Mouse (Mus musculus) CH12.LX (cell line): ENCODE measurements around the gene Adamtsl1. TPM values are rescaled to one million over a fixed set of nuclear protein-coding genes. Genes with fewer than 3 reads are reported as not detected.

Experiments
- DNase-seq: peaks from one replicate; pipeline ENCODE4 v3.0.0-alpha.2; 2013; ENCODE audit errors: extremely low read depth
- H3K27ac ChIP-seq: 2 replicates; pipeline ENCODE4 v1.5.1; 2012; ENCODE audit warnings: low read depth, mild to moderate bottlenecking, control low read depth, moderate library complexity; ENCODE audit not compliant: insufficient read depth
- H3K27me3 ChIP-seq: replicated peaks from 2 replicates; pipeline ENCODE3; 2012; ENCODE audit warnings: inconsistent platforms
- H3K36me3 ChIP-seq, 2 experiments: replicated peaks in 1 of 2; 2 replicates each; pipeline versions ENCODE3 to v1.6.1; 2012; ENCODE audit warnings: inconsistent platforms in 1 of 2, low read length in 1 of 2, mild to moderate bottlenecking in 1 of 2, mixed read lengths in 1 of 2, moderate library complexity in 1 of 2; ENCODE audit not compliant: control insufficient read depth in 1 of 2, insufficient read depth in 1 of 2
- H3K4me1 ChIP-seq, 2 experiments: 2 replicates each; pipeline ENCODE4 v1.6.1; 2012; ENCODE audit warnings: inconsistent platforms in 1 of 2, moderate library complexity in 1 of 2; ENCODE audit not compliant: insufficient read depth in 2 of 2, control insufficient read depth in 1 of 2
- H3K4me2 ChIP-seq: 2 replicates; pipeline ENCODE4 v1.6.1; 2012; ENCODE audit warnings: low read depth, mild to moderate bottlenecking, control low read depth; ENCODE audit not compliant: poor library complexity, insufficient read depth, severe bottlenecking
- H3K4me3 ChIP-seq, 3 experiments: fragments of 150-350 bp in 1 of 3; sonication (generic) in 1 of 3; replicated peaks in 1 of 3; 2 replicates each; pipeline versions ENCODE3 to v1.5.1; 2011 to 2012; ENCODE audit warnings: low read depth in 2 of 3, low read length in 2 of 3, mild to moderate bottlenecking in 2 of 3, moderate library complexity in 2 of 3, control low read depth in 1 of 3, improper control_type of control experiment in 1 of 3, inconsistent platforms in 1 of 3, mixed read lengths in 1 of 3; ENCODE audit not compliant: poor library complexity in 1 of 3
- H3K79me2 ChIP-seq: replicated peaks from 2 replicates; pipeline ENCODE4 v1.6.1; 2012; ENCODE audit warnings: mild to moderate bottlenecking, moderate library complexity; ENCODE audit not compliant: control insufficient read depth, poor library complexity, insufficient read depth, severe bottlenecking; ENCODE audit errors: extremely low read depth
- H3K9ac ChIP-seq: 2 replicates; pipeline ENCODE4 v1.6.1; 2012; ENCODE audit warnings: low read depth, mild to moderate bottlenecking, control low read depth, moderate library complexity; ENCODE audit not compliant: insufficient read depth
- H3K9me3 ChIP-seq: replicated peaks from 2 replicates; pipeline ENCODE3; 2012; ENCODE audit warnings: low read length, inconsistent platforms, mixed read lengths
- BHLHE40 ChIP-seq: IDR thresholded peaks from 2 replicates; pipeline ENCODE4 v1.6.1; 2011; ENCODE audit warnings: mild to moderate bottlenecking, low read depth, low read length, improper control_type of control experiment
- CHD1 ChIP-seq: IDR thresholded peaks from 2 replicates; pipeline ENCODE4 v1.6.1; 2012; ENCODE audit warnings: low read depth, low read length, improper control_type of control experiment, inconsistent platforms
- CHD2 ChIP-seq: IDR thresholded peaks from 2 replicates; pipeline ENCODE4 v1.6.1; 2011; ENCODE audit warnings: low read length, improper control_type of control experiment
- CTCF ChIP-seq, 2 experiments: IDR thresholded peaks in 1 of 2; conservative IDR thresholded peaks in 1 of 2; 2 replicates each; pipeline ENCODE4 v1.5.1; 2011 to 2012; ENCODE audit warnings: low read depth in 2 of 2, low read length in 2 of 2, improper control_type of control experiment in 1 of 2, inconsistent platforms in 1 of 2, mild to moderate bottlenecking in 1 of 2, moderate library complexity in 1 of 2
- E2F4 ChIP-seq: IDR thresholded peaks from 2 replicates; pipeline ENCODE4 v1.6.1; 2011; ENCODE audit warnings: low read depth, low read length, improper control_type of control experiment; ENCODE audit not compliant: insufficient replicate concordance
- ETS1 ChIP-seq: conservative IDR thresholded peaks from 2 replicates; pipeline ENCODE4 v1.6.1; 2012; ENCODE audit warnings: low read depth, mild to moderate bottlenecking, inconsistent platforms, low read length, improper control_type of control experiment, moderate library complexity
- JUN ChIP-seq: IDR thresholded peaks from 2 replicates; pipeline ENCODE4 v1.6.1; 2011; ENCODE audit warnings: low read depth, mild to moderate bottlenecking, low read length, improper control_type of control experiment, moderate library complexity; ENCODE audit not compliant: insufficient read depth
- JUND ChIP-seq: conservative IDR thresholded peaks from 2 replicates; pipeline ENCODE4 v1.6.1; 2011; ENCODE audit warnings: low read depth, low read length, improper control_type of control experiment
- KAT2A ChIP-seq: IDR thresholded peaks from 2 replicates; pipeline ENCODE4 v1.6.1; 2012; ENCODE audit warnings: low read length, improper control_type of control experiment, inconsistent platforms; ENCODE audit not compliant: insufficient replicate concordance
- MAX ChIP-seq: IDR thresholded peaks from 2 replicates; pipeline ENCODE4 v1.6.1; 2011; ENCODE audit warnings: low read length, improper control_type of control experiment
- MAZ ChIP-seq: IDR thresholded peaks from 2 replicates; pipeline ENCODE4 v1.6.1; 2012; ENCODE audit warnings: low read depth, mild to moderate bottlenecking, inconsistent platforms, low read length, improper control_type of control experiment, moderate library complexity
- MYC ChIP-seq: IDR thresholded peaks from 2 replicates; pipeline ENCODE4 v1.6.1; 2011; ENCODE audit warnings: low read depth, mild to moderate bottlenecking, improper control_type of control experiment, low read length
- NRF1 ChIP-seq: IDR thresholded peaks from 2 replicates; pipeline ENCODE4 v1.6.1; 2014; ENCODE audit warnings: low read depth, mild to moderate bottlenecking, inconsistent platforms, low read length, improper control_type of control experiment, moderate library complexity
- PAX5 ChIP-seq: IDR thresholded peaks from 2 replicates; pipeline ENCODE4 v1.6.1; 2012; ENCODE audit warnings: low read length, inconsistent platforms, mixed read lengths
- RCOR1 ChIP-seq: conservative IDR thresholded peaks from 2 replicates; pipeline ENCODE4 v1.6.1; 2012; ENCODE audit warnings: low read depth, mild to moderate bottlenecking, inconsistent platforms, low read length, improper control_type of control experiment
- UBTF ChIP-seq: IDR thresholded peaks from 2 replicates; pipeline ENCODE4 v1.6.1; 2012; ENCODE audit warnings: low read depth, mild to moderate bottlenecking, inconsistent platforms, low read length, improper control_type of control experiment, moderate library complexity
- USF1 ChIP-seq: IDR thresholded peaks from 2 replicates; pipeline ENCODE4 v1.6.1; 2014; ENCODE audit warnings: low read depth, mild to moderate bottlenecking, inconsistent platforms, low read length, improper control_type of control experiment
- USF2 ChIP-seq: conservative IDR thresholded peaks from 2 replicates; pipeline ENCODE4 v1.6.1; 2011; ENCODE audit warnings: low read depth, low read length, improper control_type of control experiment
- ZMIZ1 ChIP-seq: IDR thresholded peaks from 2 replicates; pipeline ENCODE4 v1.6.1; 2012; ENCODE audit warnings: low read depth, mild to moderate bottlenecking, inconsistent platforms, low read length, improper control_type of control experiment
- ZNF384 ChIP-seq: IDR thresholded peaks from 2 replicates; pipeline ENCODE4 v1.6.1; 2012; ENCODE audit warnings: low read depth, low read length, improper control_type of control experiment, inconsistent platforms
- dilution Hi-C: fragments of 300-500 bp; cut with MboI; formaldehyde crosslinking; loops from 2 replicates; pipeline ENCODE4 v1.14.3; 2020; ENCODE audit warnings: low sequenced_read_pairs; ENCODE audit not compliant: extremely low pct_unique_long_range_greater_than_20kb, extremely low pct_ligation_motif_present
- in situ Hi-C: fragments of 300-500 bp; cut with MboI; formaldehyde crosslinking; loops from 3 replicates; pipeline ENCODE4 v1.14.3; 2019; ENCODE audit warnings: low sequenced_read_pairs, low pct_ligation_motif_present, low pct_unique_long_range_greater_than_20kb, mixed read lengths
- polyA plus RNA-seq: library from polyadenylated mRNA; unstranded; fragments of >175 nt; gene quantifications from 2 replicates; pipeline ENCODE4 v1.2.1, GENCODE M21; 2012; ENCODE audit warnings: low read depth; ENCODE audit not compliant: insufficient read length
- total RNA-seq, 2 experiments: library from RNA; depleted of rRNA; stranded (reverse); fragments of 300-350 nt in 1 of 2; fragments of >200 nt in 1 of 2; gene quantifications; 2 replicates each; pipeline ENCODE4 v1.2.3; 2012 to 2014

Gene Adamtsl1
- total and polyA plus RNA-seq, 3 experiments = not detected

DNA sequence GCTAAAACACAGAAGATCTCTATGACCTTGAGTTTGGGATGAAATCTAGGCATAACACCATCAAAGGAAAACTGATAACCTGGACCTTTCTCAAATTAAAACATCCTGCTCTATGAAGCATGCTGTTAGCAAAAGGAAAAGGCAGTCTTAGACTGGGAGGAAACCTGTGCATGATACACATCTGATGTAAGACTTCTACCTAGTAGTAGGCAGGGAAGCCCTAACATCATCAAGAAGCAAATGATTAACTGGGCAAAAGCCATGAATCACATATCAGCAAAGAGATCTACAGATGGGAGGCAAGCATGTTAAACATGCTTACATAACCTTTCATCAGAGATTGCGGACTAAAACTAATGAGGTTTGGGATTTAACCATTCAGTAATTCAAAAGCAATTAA is 229.5 kb downstream of the Adamtsl1 start:
- H3K79me2 ChIP-seq = no peaks in the 10 kb centered on the region
- in situ Hi-C loops = no loop called here
- no peak for DNase-seq

DNA sequence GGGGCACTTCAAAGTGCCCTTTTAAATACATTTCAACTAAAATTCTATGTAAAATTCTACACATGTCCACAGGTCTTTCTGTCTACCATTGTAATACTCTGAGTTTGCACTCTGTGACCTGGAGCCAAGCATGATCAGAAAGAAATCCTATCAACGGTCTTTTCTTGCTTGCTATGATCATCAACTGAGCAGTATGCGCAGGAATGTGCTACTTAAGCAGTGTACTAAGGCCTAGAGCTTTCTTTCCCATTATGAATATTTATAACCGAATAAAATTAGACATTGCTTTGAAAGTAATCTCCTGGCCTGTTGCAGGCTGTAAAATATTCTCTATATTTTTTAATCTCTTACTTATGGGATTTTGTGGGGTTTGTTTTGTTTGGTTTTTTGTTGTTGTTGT is 248.7 kb downstream of the Adamtsl1 start:
- Histone ChIP-seq H3K9me3 (peaks cover 43% of the 10 kb centered on the region), H3K36me3 (no peaks in the 10 kb centered on the region), H3K4me3 (no peak overlapping the region), H3K9ac (no peak overlapping the region), H3K4me1 (no peaks in the 10 kb centered on the region), H3K27me3 (no peaks in the 10 kb centered on the region), H3K27ac (no peak overlapping the region), H3K79me2 (no peaks in the 10 kb centered on the region), H3K4me2 (no peak overlapping the region)
- in situ Hi-C loops = no loop called here
- DNase-seq = no peak
- TF ChIP-seq ZNF384 (no peak), MAZ (no peak), KAT2A (no peak), CHD2 (no peak), ETS1 (no peak), CHD1 (no peak), RCOR1 (no peak), UBTF (no peak), ZMIZ1 (no peak), BHLHE40 (no peak), USF2 (no peak), MAX (no peak), E2F4 (no peak), USF1 (no peak), MYC (no peak), CTCF (conservative IDR thresholded peaks at IDR 0.05 in 1 of 2, IDR thresholded peaks at IDR 0.05 in 1 of 2; ENCODE audit: low read depth in 2 of 2, low read length in 2 of 2) (no peak), JUND (no peak)
- dilution Hi-C loops = no loop called here

More for the DNA sequence above, 229.5 kb downstream of the Adamtsl1 start:
- dilution Hi-C loops = no loop called here
- Histone ChIP-seq H3K27me3 (no peaks in the 10 kb centered on the region), H3K4me2 (no peak overlapping the region), H3K9ac (no peak overlapping the region), H3K9me3 (peaks cover 48% of the 10 kb centered on the region), H3K36me3 (no peaks in the 10 kb centered on the region), H3K4me1 (no peaks in the 10 kb centered on the region), H3K4me3 (no peak overlapping the region), H3K27ac (no peak overlapping the region)
- TF ChIP-seq RCOR1 = no peak
- TF ChIP-seq KAT2A = no peak
- no peak for TF ChIP-seq ZNF384
- no peak for TF ChIP-seq USF2
- TF ChIP-seq PAX5 = no peak
- no peak for TF ChIP-seq JUND
- TF ChIP-seq UBTF = no peak
- TF ChIP-seq CHD1 = no peak
- TF ChIP-seq JUN = no peak
- no peak for TF ChIP-seq ZMIZ1
- TF ChIP-seq NRF1 = no peak
